Mouse (Mus musculus) midbrain, embryonic 12.5 days (tissue): Measurements from ENCODE around the gene Olfr507. TPM values are rescaled to one million over a fixed set of nuclear protein-coding genes. Genes with fewer than 3 reads are reported as not detected.

Source experiments
- polyA plus RNA-seq: library from polyadenylated mRNA; unstranded; fragments of >200 nt; fragmentation: Nextera tagmentation; extraction: Ambion mirVana; gene quantifications from 2 replicates; pipeline ENCODE4 v1.2.1, GENCODE M21; 2016

Olfr507 gene
- polyA plus RNA-seq, 1 experiment from 2014 or later = not detected

Other genes starting within 250 kb of the Olfr507 start
- not detected in 2 replicates for gene Olfr495, start 228.6 kb upstream of the Olfr507 start, polyA plus RNA-seq
- not detected in 2 replicates for gene Olfr497, start 201.4 kb upstream of the Olfr507 start, polyA plus RNA-seq
- gene Olfr498, start 156.5 kb upstream of the Olfr507 start, polyA plus RNA-seq = not detected in 2 replicates
- not detected in 2 replicates for gene Olfr502, start 96.7 kb upstream of the Olfr507 start, polyA plus RNA-seq
- gene Olfr503, start 77.3 kb upstream of the Olfr507 start, polyA plus RNA-seq = not detected in 2 replicates
- gene Olfr504, start 56.0 kb upstream of the Olfr507 start, polyA plus RNA-seq = not detected in 2 replicates
- gene Olfr506, start 11.0 kb upstream of the Olfr507 start, polyA plus RNA-seq = not detected in 2 replicates
- gene Olfr508, start 8.2 kb downstream of the Olfr507 start, polyA plus RNA-seq = not detected in 2 replicates
- gene Olfr509, start 30.1 kb downstream of the Olfr507 start, polyA plus RNA-seq = not detected in 2 replicates
- gene Olfr510, start 44.6 kb downstream of the Olfr507 start, polyA plus RNA-seq = not detected in 2 replicates
- not detected in 2 replicates for gene Olfr512, start 91.5 kb downstream of the Olfr507 start, polyA plus RNA-seq
- not detected in 2 replicates for gene Olfr513, start 129.2 kb downstream of the Olfr507 start, polyA plus RNA-seq
- not detected in 2 replicates for gene Olfr514, start 204.2 kb downstream of the Olfr507 start, polyA plus RNA-seq
- not detected in 2 replicates for gene Olfr516, start 228.7 kb downstream of the Olfr507 start, polyA plus RNA-seq